Mouse (Mus musculus) MEL (cell line): ENCODE measurements around the gene Cemip. TPM values are rescaled to one million over a fixed set of nuclear protein-coding genes. Genes with fewer than 3 reads are reported as not detected.

Source experiments
- DNase-seq: peaks from one replicate; pipeline ENCODE4 v3.0.0; 2011; ENCODE audit warnings: low read depth, low spot score
- H3K27ac ChIP-seq: 2 replicates; pipeline ENCODE4 v1.5.1; 2012; ENCODE audit warnings: low read depth, mild to moderate bottlenecking, control low read depth, low read length, moderate library complexity; ENCODE audit not compliant: control insufficient read depth
- H3K27me3 ChIP-seq, 2 experiments: fragments of 150-350 bp in 1 of 2; sonication (generic) in 1 of 2; 2 replicates each; pipeline ENCODE4 v1.6.1; 2012; ENCODE audit warnings: low read length in 2 of 2, mild to moderate bottlenecking in 2 of 2, improper control_type of control experiment in 1 of 2, moderate library complexity in 1 of 2; ENCODE audit not compliant: insufficient read depth in 2 of 2, control insufficient read depth in 1 of 2
- H3K36me3 ChIP-seq, 2 experiments: 2 replicates each; pipeline ENCODE4 v1.6.1; 2012 to 2014; ENCODE audit warnings: low read length in 2 of 2, improper control_type of control experiment in 1 of 2, inconsistent platforms in 1 of 2, mild to moderate bottlenecking in 1 of 2; ENCODE audit not compliant: insufficient read depth in 2 of 2, control insufficient read depth in 1 of 2
- H3K4me1 ChIP-seq, 2 experiments: fragments of 150-350 bp in 1 of 2; sonication (generic) in 1 of 2; 2 replicates each; pipeline ENCODE4 v1.6.1; 2012; ENCODE audit warnings: low read length in 2 of 2, improper control_type of control experiment in 1 of 2, mild to moderate bottlenecking in 1 of 2; ENCODE audit not compliant: insufficient read depth in 2 of 2, control insufficient read depth in 1 of 2
- H3K4me3 ChIP-seq, 2 experiments: fragments of 150-350 bp in 1 of 2; sonication (generic) in 1 of 2; 2 replicates each; pipeline ENCODE4 v1.5.1; 2012; ENCODE audit warnings: low read depth in 2 of 2, low read length in 2 of 2, mild to moderate bottlenecking in 2 of 2, moderate library complexity in 2 of 2, control low read depth in 1 of 2, improper control_type of control experiment in 1 of 2; ENCODE audit not compliant: control insufficient read depth in 1 of 2, insufficient read depth in 1 of 2
- H3K79me2 ChIP-seq: 2 replicates; pipeline ENCODE4 v1.6.1; 2012; ENCODE audit warnings: mild to moderate bottlenecking, low read length, moderate library complexity; ENCODE audit not compliant: control insufficient read depth, poor library complexity, insufficient read depth
- H3K9ac ChIP-seq: 2 replicates; pipeline ENCODE4 v1.6.1; 2012; ENCODE audit warnings: low read depth, mild to moderate bottlenecking, control low read depth, low read length, moderate library complexity; ENCODE audit not compliant: control insufficient read depth, poor library complexity, severe bottlenecking
- H3K9me3 ChIP-seq: fragments of 150-350 bp; sonication (generic); replicated peaks from 2 replicates; pipeline ENCODE4 v1.6.1; 2012; ENCODE audit warnings: mild to moderate bottlenecking, low read length, improper control_type of control experiment, moderate library complexity; ENCODE audit not compliant: insufficient read depth
- BHLHE40 ChIP-seq: IDR thresholded peaks from 2 replicates; pipeline ENCODE4 v1.6.1; 2012; ENCODE audit warnings: low read depth, mild to moderate bottlenecking, inconsistent platforms, low read length, improper control_type of control experiment, borderline replicate concordance
- CHD1 ChIP-seq: IDR thresholded peaks from 2 replicates; pipeline ENCODE4 v1.6.1; 2012; ENCODE audit warnings: low read depth, mild to moderate bottlenecking, inconsistent platforms, low read length, improper control_type of control experiment
- CHD2 ChIP-seq: IDR thresholded peaks from 2 replicates; pipeline ENCODE4 v1.6.1; 2011; ENCODE audit warnings: low read length, improper control_type of control experiment
- GABPA ChIP-seq: IDR thresholded peaks from 2 replicates; pipeline ENCODE4 v1.6.1; 2012; ENCODE audit warnings: low read depth, mild to moderate bottlenecking, inconsistent platforms, low read length, improper control_type of control experiment, moderate library complexity
- HCFC1 ChIP-seq: IDR thresholded peaks from 2 replicates; pipeline ENCODE4 v1.6.1; 2012; ENCODE audit warnings: low read depth, mild to moderate bottlenecking, inconsistent platforms, low read length, improper control_type of control experiment, moderate library complexity
- JUND ChIP-seq: IDR thresholded peaks from 2 replicates; pipeline ENCODE4 v1.6.1; 2011; ENCODE audit warnings: low read depth, mild to moderate bottlenecking, improper control_type of control experiment, low read length
- KAT2A ChIP-seq: conservative IDR thresholded peaks from 2 replicates; pipeline ENCODE4 v1.6.1; 2012; ENCODE audit warnings: low read depth, low read length, improper control_type of control experiment, inconsistent platforms
- MAFK ChIP-seq: IDR thresholded peaks from 2 replicates; pipeline ENCODE4 v1.6.1; 2011; ENCODE audit warnings: low read depth, mild to moderate bottlenecking, low read length, improper control_type of control experiment, borderline replicate concordance
- MAX ChIP-seq: IDR thresholded peaks from 2 replicates; pipeline ENCODE4 v1.6.1; 2011; ENCODE audit warnings: low read length, improper control_type of control experiment
- MAZ ChIP-seq: IDR thresholded peaks from 2 replicates; pipeline ENCODE4 v1.6.1; 2012; ENCODE audit warnings: low read depth, mild to moderate bottlenecking, inconsistent platforms, low read length, improper control_type of control experiment
- NRF1 ChIP-seq: IDR thresholded peaks from 2 replicates; pipeline ENCODE4 v1.6.1; 2014; ENCODE audit warnings: low read depth, mild to moderate bottlenecking, inconsistent platforms, low read length, improper control_type of control experiment, moderate library complexity; ENCODE audit not compliant: poor library complexity, insufficient read depth, severe bottlenecking
- POLR2A ChIP-seq, 2 experiments: IDR thresholded peaks; 2 replicates each; pipeline ENCODE4 v1.6.1; 2011 to 2012; ENCODE audit warnings: low read length in 2 of 2, mild to moderate bottlenecking in 2 of 2, control low read depth in 1 of 2, improper control_type of control experiment in 1 of 2, low read depth in 1 of 2, moderate library complexity in 1 of 2; ENCODE audit not compliant: control insufficient read depth in 1 of 2, insufficient read depth in 1 of 2, poor library complexity in 1 of 2
- POLR2AphosphoS5 ChIP-seq: IDR thresholded peaks from 2 replicates; pipeline ENCODE4 v1.6.1; 2012; ENCODE audit warnings: low read depth, borderline replicate concordance, mild to moderate bottlenecking, inconsistent platforms, low read length, moderate library complexity, mixed read lengths
- RAD21 ChIP-seq: IDR thresholded peaks from 2 replicates; pipeline ENCODE4 v1.6.1; 2011; ENCODE audit warnings: mild to moderate bottlenecking, low read depth, low read length, improper control_type of control experiment
- SIN3A ChIP-seq: IDR thresholded peaks from 2 replicates; pipeline ENCODE4 v1.6.1; 2012; ENCODE audit warnings: low read length, improper control_type of control experiment, inconsistent platforms
- TCF12 ChIP-seq: IDR thresholded peaks from 2 replicates; pipeline ENCODE4 v1.6.1; 2014; ENCODE audit warnings: low read depth, mild to moderate bottlenecking, inconsistent platforms, low read length, improper control_type of control experiment, moderate library complexity
- USF1 ChIP-seq: IDR thresholded peaks from 2 replicates; pipeline ENCODE4 v1.6.1; 2014; ENCODE audit warnings: low read depth, mild to moderate bottlenecking, inconsistent platforms, low read length, improper control_type of control experiment, moderate library complexity
- USF2 ChIP-seq, 2 experiments: IDR thresholded peaks; 2 replicates each; pipeline ENCODE4 v1.6.1; 2011 to 2012; ENCODE audit warnings: improper control_type of control experiment in 2 of 2, low read length in 2 of 2, borderline replicate concordance in 1 of 2, inconsistent platforms in 1 of 2, low read depth in 1 of 2, mild to moderate bottlenecking in 1 of 2; ENCODE audit not compliant: insufficient read depth in 1 of 2
- ZC3H11A ChIP-seq: IDR thresholded peaks from 2 replicates; pipeline ENCODE4 v1.6.1; 2012; ENCODE audit warnings: low read depth, mild to moderate bottlenecking, inconsistent platforms, low read length, improper control_type of control experiment
- ZMIZ1 ChIP-seq: IDR thresholded peaks from 2 replicates; pipeline ENCODE4 v1.6.1; 2012; ENCODE audit warnings: low read depth, mild to moderate bottlenecking, inconsistent platforms, low read length, improper control_type of control experiment, moderate library complexity
- ZNF384 ChIP-seq: IDR thresholded peaks from 2 replicates; pipeline ENCODE4 v1.6.1; 2012; ENCODE audit warnings: low read depth, mild to moderate bottlenecking, inconsistent platforms, low read length, improper control_type of control experiment
- polyA plus RNA-seq, 2 experiments: library from polyadenylated mRNA; stranded (reverse) in 1 of 2; unstranded in 1 of 2; fragments of >175 nt in 1 of 2; fragments of >200 nt in 1 of 2; gene quantifications; 2 replicates each; pipeline versions ENCODE4 v1.2.1 to v1.2.4; 2012; ENCODE audit warnings: low replicate concordance in 2 of 2, low read depth in 1 of 2; ENCODE audit not compliant: insufficient read length in 2 of 2, insufficient read depth in 1 of 2, missing spikeins in 1 of 2
- total RNA-seq: library from RNA; depleted of rRNA; stranded (reverse); fragments of 300-350 nt; gene quantifications from 2 replicates; pipeline ENCODE4 v1.2.3, GENCODE M21; 2012

Gene Cemip
- total and polyA plus RNA-seq, 3 experiments: not detected

DNA sequence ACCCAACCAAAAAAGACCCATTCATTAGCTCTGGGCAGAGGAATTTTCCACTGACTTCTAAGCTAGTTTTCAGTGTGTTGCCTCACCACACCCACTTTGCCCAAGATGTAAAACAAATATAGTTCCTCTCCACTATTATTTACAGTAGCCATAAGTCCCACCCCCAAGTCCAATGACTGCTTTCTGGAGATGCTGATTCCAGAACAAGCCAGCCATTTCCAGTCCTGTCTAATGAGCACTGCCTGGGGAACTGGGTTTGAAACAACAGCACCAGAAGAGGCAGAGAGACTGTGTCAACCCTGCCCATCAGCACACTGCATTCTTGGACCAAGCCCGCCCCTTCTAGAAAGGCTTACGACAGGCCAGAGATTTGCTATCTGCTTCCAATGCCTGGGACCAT, 103.7 kb downstream of the Cemip start:
- no peaks in the 10 kb centered on the region for H3K4me1 ChIP-seq
- no peak overlapping the region for H3K4me3 ChIP-seq
- no peak for TF ChIP-seq RAD21
- no peak for TF ChIP-seq ZMIZ1
- H3K27ac ChIP-seq: no peak overlapping the region
- no peaks in the 10 kb centered on the region for H3K79me2 ChIP-seq
- no peaks in the 10 kb centered on the region for H3K9me3 ChIP-seq
- H3K27me3 ChIP-seq: no peaks in the 10 kb centered on the region
- H3K36me3 ChIP-seq: no peaks in the 10 kb centered on the region
- no peak for DNase-seq
- no peak overlapping the region for H3K9ac ChIP-seq

DNA sequence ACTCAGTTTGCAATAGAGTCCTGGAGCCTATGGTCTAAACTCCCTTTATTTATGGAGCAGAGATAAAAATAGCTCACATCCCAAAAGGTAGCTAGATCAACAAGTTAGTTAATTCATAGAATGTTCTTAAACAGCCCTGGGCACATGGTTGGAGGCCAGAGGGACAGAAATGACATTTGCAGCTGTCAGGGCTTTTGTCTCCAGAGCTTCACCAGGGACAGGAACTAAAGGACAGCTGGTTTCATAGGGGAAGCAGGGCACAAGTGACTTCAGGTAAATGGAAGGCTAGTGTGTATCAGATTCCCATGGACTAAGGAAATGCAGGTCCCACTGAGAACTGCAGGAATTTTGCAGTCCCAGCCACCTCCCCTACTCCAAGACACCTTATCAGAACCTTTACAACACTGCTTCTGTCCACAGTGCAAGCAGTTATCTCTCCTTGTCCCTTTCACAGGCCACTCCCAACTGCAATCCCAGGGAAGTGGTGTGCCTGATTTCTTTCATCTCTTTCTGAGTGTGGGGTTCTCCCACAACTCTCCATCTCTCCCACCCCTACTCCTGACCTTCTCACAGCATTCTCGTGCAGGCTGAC, 107.3 kb downstream of the Cemip start:
- Histone ChIP-seq H3K4me1 (no peaks in the 10 kb centered on the region), H3K36me3 (no peaks in the 10 kb centered on the region), H3K9ac (no peak overlapping the region), H3K27ac (no peak overlapping the region), H3K79me2 (no peaks in the 10 kb centered on the region), H3K4me3 (no peak overlapping the region), H3K27me3 (no peaks in the 10 kb centered on the region; a peak in 1 of 4 replicates), H3K9me3 (no peaks in the 10 kb centered on the region)
- TF ChIP-seq TCF12 (no peak), CHD1 (no peak), POLR2A (IDR thresholded peaks at IDR 0.05; ENCODE audit: control insufficient read depth in 1 of 2, insufficient read depth in 1 of 2, low read depth in 1 of 2, low read length in 2 of 2, poor library complexity in 1 of 2) (no peak), USF2 (IDR thresholded peaks at IDR 0.05; ENCODE audit: borderline replicate concordance in 1 of 2, insufficient read depth in 1 of 2, low read depth in 1 of 2, low read length in 2 of 2) (no peak), ZC3H11A (no peak), CHD2 (no peak), SIN3A (no peak), GABPA (no peak), BHLHE40 (no peak), KAT2A (no peak), NRF1 (no peak), ZNF384 (no peak), USF1 (no peak), JUND (no peak), MAX (no peak), POLR2AphosphoS5 (no peak), HCFC1 (no peak), MAFK (no peak), MAZ (no peak)
- no peak for DNase-seq
